Mouse (Mus musculus) cerebellum, adult 8-10 months (tissue): ENCODE data around the gene Gm13695.
A peak's percentile ranks its signal among the peaks of the same experiment; 100 is the strongest.
"Not testable (repeated sequence)": the region's sequence is repeated elsewhere in the genome, so short reads cannot be mapped to it uniquely, and the experiment has no call there.

Experiments
- DNase-seq: peaks from one replicate; pipeline ENCODE4 v3.0.0; 2022

Gene Gm13695

DNA sequence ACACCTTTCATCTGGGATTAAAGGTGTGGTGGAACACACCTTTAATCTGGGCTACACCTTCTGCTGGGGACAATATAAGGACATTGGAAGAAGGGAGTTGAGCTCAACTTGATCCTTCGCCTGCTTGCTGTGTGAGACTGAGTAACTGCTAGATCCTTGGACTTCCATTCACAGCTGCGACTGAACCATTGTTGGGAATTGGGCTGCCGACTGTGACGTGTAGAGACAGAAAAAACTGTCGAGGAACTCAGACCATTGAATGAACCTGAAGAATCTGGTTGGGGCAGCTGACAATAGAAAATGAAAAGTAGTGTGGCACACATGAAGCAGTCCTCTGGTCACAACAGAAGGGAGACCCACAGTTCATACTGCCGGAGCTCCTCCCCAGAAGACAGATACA lies at the start of gene Gm13695:
Gene Gm13695 (plus strand): TSS at position 301 of the 400 bp plus-strand sequence.
- not testable (repeated sequence) for DNase-seq

DNA sequence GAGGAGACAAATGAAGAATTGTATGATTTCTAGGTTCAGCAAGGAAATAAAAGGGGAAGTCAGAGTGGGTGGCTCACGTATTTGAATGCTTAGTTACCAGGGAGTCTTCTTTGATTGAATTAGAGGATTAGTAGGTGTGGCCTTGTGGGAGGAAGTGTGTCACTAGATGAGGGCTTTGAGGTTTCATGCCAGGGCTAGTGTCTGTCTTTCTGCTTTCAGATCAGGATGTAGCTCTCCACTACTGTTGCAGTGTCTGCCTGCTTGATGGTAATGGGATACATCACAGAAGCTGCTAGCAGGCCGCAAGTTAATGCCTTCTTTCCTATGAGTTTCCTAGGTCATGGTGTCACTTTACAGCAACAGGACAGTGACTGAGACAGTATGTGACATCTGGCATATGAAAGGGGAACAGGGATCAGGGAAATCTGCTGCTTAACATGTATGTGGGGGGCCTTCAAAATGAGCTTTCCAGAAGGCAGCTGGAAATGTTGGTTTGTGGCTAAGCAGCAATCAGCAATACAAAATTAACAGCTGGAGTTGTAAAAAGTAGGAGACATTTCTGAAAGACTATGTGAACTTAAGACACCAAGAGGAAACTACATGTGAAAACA lies 37.5 kb upstream of the Gm13695 start:
- no peak for DNase-seq

DNA sequence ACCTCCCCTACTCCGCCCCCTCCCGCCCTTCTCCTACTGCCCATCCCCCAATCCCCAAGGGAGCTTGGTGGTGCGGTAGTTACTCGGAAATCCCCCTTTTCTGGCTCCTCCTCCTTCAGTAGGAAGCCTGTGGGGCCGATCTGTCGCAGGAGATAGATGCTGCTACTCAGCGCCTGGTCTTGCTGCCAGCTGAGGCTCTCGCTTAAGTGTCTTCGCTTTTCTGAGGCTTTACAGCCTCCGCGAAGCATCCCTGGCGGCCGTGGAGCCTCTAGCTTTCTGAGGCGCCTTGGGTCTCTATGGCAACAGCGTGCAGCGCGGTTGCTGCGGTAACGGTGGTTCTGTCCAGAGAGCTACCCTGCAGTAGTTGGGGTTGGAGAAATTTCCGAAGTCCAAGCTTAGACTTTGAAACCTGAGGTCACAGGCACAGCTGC lies 26.2 kb upstream of the Gm13695 start, which contains the start of gene Zswim2:
Gene Zswim2 (minus strand): TSS at position 298 of the 431 bp plus-strand sequence.
- peak; percentile 30 for DNase-seq

DNA sequence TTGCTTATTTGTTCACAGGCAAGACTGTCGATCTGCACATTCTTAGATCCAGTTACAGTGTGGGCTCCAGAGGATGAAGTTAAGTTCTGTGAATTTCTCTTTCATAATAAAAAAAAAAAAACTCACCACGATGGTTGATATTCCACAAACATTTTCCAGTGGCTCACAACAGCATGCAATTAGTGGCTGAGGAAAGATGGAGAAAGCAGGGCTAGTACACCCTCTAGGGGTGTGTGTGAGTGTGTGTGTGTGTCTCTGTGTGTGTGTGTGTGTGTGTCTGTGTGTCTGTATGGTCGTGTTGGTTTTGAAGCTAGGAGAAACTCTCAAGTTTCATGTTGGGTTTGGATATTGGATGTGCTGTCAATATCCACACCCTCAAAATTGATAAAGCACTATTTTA lies 25.7 kb upstream of the Gm13695 start:
- no peak for DNase-seq

DNA sequence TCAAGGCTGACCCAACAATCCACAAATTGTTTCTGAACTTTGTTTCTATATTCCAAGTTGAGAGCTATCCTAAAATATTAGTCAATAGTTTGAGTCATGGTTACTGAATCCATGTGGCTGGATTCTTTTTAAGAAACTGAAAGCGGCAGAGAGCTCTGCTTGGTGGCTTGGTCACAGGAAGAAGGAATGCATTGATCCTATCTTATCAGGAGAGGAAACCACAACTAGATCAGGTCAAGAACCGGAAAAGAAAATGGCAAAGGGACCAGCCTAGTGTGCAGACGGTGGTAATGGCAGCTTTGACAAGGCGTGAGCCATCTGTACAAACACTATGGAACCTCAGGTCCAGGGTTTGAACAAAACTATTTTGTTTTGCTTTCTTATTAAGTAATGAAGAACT lies 25.3 kb upstream of the Gm13695 start:
- DNase-seq, result no peak

DNA sequence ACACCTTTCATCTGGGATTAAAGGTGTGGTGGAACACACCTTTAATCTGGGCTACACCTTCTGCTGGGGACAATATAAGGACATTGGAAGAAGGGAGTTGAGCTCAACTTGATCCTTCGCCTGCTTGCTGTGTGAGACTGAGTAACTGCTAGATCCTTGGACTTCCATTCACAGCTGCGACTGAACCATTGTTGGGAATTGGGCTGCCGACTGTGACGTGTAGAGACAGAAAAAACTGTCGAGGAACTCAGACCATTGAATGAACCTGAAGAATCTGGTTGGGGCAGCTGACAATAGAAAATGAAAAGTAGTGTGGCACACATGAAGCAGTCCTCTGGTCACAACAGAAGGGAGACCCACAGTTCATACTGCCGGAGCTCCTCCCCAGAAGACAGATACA lies 11.7 kb upstream of the Gm13695 start, which contains the start of gene Gm13698:
Gene Gm13698 (plus strand): TSS at position 301 of the 400 bp plus-strand sequence.
- not testable (repeated sequence) for DNase-seq

DNA sequence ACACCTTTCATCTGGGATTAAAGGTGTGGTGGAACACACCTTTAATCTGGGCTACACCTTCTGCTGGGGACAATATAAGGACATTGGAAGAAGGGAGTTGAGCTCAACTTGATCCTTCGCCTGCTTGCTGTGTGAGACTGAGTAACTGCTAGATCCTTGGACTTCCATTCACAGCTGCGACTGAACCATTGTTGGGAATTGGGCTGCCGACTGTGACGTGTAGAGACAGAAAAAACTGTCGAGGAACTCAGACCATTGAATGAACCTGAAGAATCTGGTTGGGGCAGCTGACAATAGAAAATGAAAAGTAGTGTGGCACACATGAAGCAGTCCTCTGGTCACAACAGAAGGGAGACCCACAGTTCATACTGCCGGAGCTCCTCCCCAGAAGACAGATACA lies 5.9 kb upstream of the Gm13695 start, which contains the start of gene Gm13693:
Gene Gm13693 (plus strand): TSS at position 301 of the 400 bp plus-strand sequence.
- DNase-seq, result not testable (repeated sequence)

DNA sequence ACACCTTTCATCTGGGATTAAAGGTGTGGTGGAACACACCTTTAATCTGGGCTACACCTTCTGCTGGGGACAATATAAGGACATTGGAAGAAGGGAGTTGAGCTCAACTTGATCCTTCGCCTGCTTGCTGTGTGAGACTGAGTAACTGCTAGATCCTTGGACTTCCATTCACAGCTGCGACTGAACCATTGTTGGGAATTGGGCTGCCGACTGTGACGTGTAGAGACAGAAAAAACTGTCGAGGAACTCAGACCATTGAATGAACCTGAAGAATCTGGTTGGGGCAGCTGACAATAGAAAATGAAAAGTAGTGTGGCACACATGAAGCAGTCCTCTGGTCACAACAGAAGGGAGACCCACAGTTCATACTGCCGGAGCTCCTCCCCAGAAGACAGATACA lies 5.7 kb downstream of the Gm13695 start, which contains the start of gene Gm13696:
Gene Gm13696 (plus strand): TSS at position 301 of the 400 bp plus-strand sequence.
- not testable (repeated sequence) for DNase-seq

DNA sequence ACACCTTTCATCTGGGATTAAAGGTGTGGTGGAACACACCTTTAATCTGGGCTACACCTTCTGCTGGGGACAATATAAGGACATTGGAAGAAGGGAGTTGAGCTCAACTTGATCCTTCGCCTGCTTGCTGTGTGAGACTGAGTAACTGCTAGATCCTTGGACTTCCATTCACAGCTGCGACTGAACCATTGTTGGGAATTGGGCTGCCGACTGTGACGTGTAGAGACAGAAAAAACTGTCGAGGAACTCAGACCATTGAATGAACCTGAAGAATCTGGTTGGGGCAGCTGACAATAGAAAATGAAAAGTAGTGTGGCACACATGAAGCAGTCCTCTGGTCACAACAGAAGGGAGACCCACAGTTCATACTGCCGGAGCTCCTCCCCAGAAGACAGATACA lies 11.5 kb downstream of the Gm13695 start, which contains the start of gene Gm13694:
Gene Gm13694 (plus strand): TSS at position 301 of the 400 bp plus-strand sequence.
- DNase-seq, result not testable (repeated sequence)

DNA sequence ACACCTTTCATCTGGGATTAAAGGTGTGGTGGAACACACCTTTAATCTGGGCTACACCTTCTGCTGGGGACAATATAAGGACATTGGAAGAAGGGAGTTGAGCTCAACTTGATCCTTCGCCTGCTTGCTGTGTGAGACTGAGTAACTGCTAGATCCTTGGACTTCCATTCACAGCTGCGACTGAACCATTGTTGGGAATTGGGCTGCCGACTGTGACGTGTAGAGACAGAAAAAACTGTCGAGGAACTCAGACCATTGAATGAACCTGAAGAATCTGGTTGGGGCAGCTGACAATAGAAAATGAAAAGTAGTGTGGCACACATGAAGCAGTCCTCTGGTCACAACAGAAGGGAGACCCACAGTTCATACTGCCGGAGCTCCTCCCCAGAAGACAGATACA lies 17.3 kb downstream of the Gm13695 start, which contains the start of gene Gm13697:
Gene Gm13697 (plus strand): TSS at position 301 of the 400 bp plus-strand sequence.
- DNase-seq, result not testable (repeated sequence)

DNA sequence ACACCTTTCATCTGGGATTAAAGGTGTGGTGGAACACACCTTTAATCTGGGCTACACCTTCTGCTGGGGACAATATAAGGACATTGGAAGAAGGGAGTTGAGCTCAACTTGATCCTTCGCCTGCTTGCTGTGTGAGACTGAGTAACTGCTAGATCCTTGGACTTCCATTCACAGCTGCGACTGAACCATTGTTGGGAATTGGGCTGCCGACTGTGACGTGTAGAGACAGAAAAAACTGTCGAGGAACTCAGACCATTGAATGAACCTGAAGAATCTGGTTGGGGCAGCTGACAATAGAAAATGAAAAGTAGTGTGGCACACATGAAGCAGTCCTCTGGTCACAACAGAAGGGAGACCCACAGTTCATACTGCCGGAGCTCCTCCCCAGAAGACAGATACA lies 23.1 kb downstream of the Gm13695 start, which contains the start of gene Gm13691:
Gene Gm13691 (plus strand): TSS at position 301 of the 400 bp plus-strand sequence.
- DNase-seq, result not testable (repeated sequence)

DNA sequence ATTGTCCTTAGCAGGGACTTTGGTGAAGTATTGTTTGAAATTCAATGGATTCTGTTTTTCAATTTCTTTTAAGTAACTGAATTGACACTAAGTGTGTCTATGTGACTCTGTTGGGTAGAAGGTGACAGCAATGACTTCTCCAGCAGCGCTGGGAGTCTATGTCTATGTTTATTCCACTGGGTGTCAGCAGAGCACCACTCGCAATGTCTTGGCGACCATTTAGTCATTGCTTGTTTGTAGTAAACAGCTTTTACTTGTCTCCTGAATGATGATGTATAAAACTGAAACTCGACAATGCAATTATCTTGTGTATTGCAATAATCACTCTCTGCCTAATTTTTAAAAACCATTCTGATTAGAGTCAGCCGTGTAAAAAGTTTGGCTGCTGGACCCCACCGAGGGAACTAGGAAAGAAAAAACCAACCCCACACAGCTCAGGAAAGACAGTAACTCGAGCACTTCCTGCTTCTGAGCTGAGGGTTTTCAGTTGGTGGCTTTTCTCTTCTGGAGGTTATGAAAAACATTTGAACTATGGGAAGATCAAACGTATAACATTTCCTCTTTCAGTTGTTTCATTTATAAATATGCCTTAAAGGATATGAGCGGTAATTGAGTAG lies 26.6 kb downstream of the Gm13695 start:
- DNase-seq, result not testable (repeated sequence)

DNA sequence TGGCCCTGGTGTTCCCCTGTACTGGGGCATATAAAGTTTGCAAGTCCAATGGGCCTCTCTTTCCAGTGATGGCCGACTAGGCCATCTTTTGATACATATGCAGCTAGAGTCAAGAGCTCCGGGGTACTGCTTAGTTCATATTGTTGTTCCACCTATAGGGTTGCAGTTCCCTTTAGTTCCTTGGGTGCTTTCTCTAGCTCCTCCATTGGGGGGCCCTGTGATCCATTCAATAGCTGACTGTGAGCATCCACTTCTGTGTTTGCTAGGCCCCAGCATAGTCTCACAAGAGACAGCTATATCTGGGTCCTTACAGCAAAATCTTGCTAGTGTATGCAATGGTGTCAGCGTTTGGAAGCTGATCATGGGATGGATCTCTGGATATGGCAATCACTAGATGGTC lies 27.4 kb downstream of the Gm13695 start:
- not testable (repeated sequence) for DNase-seq

DNA sequence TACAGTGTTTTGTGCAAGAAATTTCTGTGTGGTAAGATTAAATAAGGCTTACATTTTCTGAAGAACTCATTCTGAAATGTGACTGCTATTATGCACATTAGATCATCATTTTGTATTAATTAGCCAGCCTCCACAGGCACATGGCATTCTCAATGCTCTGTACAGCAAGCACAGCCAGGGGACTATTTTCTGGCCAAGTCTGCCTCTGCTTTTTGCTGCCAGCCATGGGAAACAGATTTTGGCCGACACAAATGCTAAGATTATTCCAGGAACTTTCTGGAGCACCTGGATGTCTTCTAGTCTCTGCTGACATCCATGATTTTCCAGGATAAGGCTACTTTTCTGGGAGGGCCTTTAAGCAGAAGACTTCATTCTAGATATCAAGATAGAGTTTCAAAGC lies 41.8 kb downstream of the Gm13695 start:
- DNase-seq, result no peak

DNA sequence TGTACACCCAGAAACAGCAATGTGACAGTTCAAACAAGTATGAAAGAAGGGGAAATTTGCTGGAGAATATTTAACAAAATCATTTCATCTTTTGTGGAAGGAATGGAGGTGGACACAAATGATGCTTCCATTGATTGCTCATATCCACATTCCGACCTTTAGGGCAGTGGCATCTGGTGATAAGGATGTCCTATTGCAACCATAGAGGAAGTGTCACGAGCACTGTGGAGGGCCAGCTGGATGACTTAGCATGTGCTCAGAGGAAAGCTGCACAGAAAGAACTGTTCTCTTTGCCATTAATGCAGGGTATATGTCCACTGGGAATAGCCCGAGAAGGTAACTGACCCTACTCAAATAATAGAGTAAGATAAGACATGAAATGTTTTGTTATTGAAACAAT lies 42.7 kb downstream of the Gm13695 start:
- no peak for DNase-seq

DNA sequence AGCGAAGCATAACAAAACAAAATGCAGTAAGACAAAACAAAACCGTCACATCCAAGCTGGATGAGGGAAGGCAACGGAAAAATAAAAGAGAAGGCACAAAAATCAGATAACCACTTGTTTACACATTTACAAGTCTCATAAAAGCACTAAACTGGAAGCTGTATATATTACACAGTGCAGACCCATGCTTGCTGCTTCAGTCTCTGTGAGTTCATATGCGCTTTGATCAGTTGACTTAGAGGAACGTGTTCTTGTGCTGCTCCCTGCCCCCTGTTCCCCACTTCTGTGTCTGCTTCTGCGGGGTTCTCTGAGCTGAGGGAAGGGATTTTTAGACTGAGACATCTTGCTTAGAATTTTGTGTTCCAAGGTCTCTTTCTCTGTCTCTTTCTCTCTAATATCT lies 47.5 kb downstream of the Gm13695 start:
- no peak for DNase-seq

DNA sequence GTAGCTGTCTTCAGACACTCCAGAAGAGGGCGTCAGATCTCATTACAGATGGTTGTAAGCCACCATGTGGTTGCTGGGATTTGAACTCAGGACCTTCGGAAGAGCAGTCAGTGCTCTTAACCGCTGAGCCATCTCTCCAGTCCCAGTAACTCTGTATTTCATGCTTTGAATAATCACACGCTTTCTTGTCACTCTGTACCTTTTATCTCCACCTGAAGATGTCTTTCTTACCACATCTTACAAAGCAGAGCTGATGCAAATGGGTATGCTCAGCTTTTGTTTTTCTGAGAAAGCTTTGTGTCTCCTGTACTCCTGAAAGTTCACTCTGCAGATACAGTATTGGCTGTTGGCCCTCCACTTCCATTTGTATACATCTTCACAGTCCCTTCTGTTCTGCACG lies 49.2 kb downstream of the Gm13695 start:
- not testable (repeated sequence) for DNase-seq

DNA sequence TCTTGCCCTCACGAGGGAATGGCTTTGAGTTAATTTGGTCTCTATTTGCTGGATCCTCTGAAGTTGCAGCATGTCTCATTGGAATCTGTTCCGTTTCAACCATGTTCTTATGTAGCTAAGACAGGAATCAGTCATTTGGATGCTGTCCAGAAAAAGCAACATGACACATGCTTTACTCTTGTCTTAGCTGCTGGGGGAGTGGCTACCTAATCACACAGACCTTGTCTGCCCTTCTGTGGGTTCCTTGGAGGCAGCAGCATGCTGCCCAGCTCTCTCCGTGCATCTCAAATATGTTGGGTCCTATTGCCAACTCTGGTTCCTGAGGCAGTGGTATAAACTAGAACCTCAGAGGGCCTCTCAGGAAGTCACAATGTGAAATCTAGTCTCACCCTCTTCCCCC lies 51.2 kb downstream of the Gm13695 start:
- DNase-seq, result no peak
